Mouse (Mus musculus) E14TG2a.4 (cell line): Measurements from ENCODE around the gene Ect2.

Source experiments
- CTCF ChIP-seq: conservative IDR thresholded peaks from 2 replicates; pipeline ENCODE4 v1.5.1; 2014; ENCODE audit warnings: low read length
- NANOG ChIP-seq: IDR thresholded peaks from 2 replicates; pipeline ENCODE4 v1.6.1; 2014; ENCODE audit warnings: borderline replicate concordance, low read length, mixed read lengths

DNA sequence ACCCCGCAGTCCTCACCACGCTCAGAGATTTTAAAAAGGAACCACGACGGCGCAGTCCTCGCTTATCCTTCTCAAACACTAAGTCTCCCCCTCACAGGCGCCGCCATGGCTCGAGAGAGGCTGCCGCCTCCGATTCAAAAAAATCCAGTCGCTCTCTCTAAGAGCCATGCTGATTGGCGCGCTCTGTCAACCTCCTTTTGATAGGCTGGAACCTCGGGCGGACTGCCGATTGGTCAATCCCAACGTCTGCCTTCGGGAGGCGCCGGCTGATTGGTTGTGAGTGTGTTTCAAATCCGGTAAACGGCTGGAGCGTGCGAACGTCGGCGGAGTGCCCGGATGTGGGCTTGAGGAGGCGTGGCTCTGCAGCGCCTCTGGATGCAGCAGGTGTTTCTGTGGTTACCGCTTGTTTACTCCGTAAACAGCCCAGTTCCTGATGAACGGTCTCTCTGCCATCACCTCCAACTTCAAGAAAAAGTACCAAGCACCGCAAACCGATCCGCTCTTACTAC is at the start of gene Ect2:
- TF ChIP-seq CTCF: no peak
- TF ChIP-seq NANOG: no peak
